Mouse (Mus musculus) ZHBTc4 (cell line): ENCODE measurements around the gene Exoc4.
A peak's percentile ranks its signal among the peaks of the same experiment; 100 is the strongest.

Experiments
- DNase-seq: peaks from one replicate; pipeline ENCODE4 v3.0.0-alpha.2; 2011; ENCODE audit warnings: low read depth, low spot score

The Exoc4 gene

GRCm38 (mm10) chr6:33923571-33923970 is 674.7 kb downstream of the Exoc4 start:
- DNase-seq: no peak

- DNase-seq: no peak
These were observed 676.0 kb downstream of the Exoc4 start for GRCm38 (mm10) chr6:33924888-33925287.

- DNase-seq: peak; percentile 77
These were observed 680.6 kb downstream of the Exoc4 start for GRCm38 (mm10) chr6:33929342-33930086.

GRCm38 (mm10) chr6:33930087-33930945 is 681.4 kb downstream of the Exoc4 start:
- no peak for DNase-seq

GRCm38 (mm10) chr6:33937906-33938305 is 689.0 kb downstream of the Exoc4 start:
- DNase-seq: no peak

GRCm38 (mm10) chr6:33939169-33939568 is 690.3 kb downstream of the Exoc4 start:
- DNase-seq: no peak

GRCm38 (mm10) chr6:33946911-33947489 is 698.1 kb downstream of the Exoc4 start:
- DNase-seq: no peak

- peak; percentile 37 for DNase-seq
These were observed 701.2 kb downstream of the Exoc4 start for GRCm38 (mm10) chr6:33950113-33950512.

GRCm38 (mm10) chr6:33955469-33955868 is 706.6 kb downstream of the Exoc4 start:
- DNase-seq: no peak

- DNase-seq: no peak
These were observed 709.4 kb downstream of the Exoc4 start for GRCm38 (mm10) chr6:33958281-33958680.

GRCm38 (mm10) chr6:33960766-33961165 is 711.9 kb downstream of the Exoc4 start:
- no peak for DNase-seq

GRCm38 (mm10) chr6:33963092-33963491 is 714.2 kb downstream of the Exoc4 start:
- DNase-seq: no peak

GRCm38 (mm10) chr6:33965571-33965970 is 716.7 kb downstream of the Exoc4 start:
- DNase-seq: no peak

- no peak for DNase-seq
These were observed 719.9 kb downstream of the Exoc4 start for GRCm38 (mm10) chr6:33968746-33969145.

- no peak for DNase-seq
These were observed 723.9 kb downstream of the Exoc4 start for GRCm38 (mm10) chr6:33972801-33973200.

GRCm38 (mm10) chr6:33976576-33976975 is 727.7 kb downstream of the Exoc4 start:
- no peak for DNase-seq

- DNase-seq: no peak
These were observed 728.6 kb downstream of the Exoc4 start for GRCm38 (mm10) chr6:33977448-33977847.

GRCm38 (mm10) chr6:33977880-33978279 is 729.0 kb downstream of the Exoc4 start:
- DNase-seq: no peak

- no peak for DNase-seq
These were observed 733.8 kb downstream of the Exoc4 start for GRCm38 (mm10) chr6:33982709-33983108.

GRCm38 (mm10) chr6:33987132-33987531 is 738.2 kb downstream of the Exoc4 start:
- DNase-seq: peak; percentile 65

- DNase-seq: peak; percentile 71
These were observed 743.5 kb downstream of the Exoc4 start for GRCm38 (mm10) chr6:33992213-33993034.
